ENCODE assay signal across 8 mouse cellular contexts in genomic region chr5:101365364-101365763, GRCm38 (mm10).
DNase-seq lines count a peak whose midpoint lies in the region; ATAC-seq and TF ChIP-seq lines count a peak whose summit lies in the region.

No protein-coding gene starts in this region.

- no peaks in the 10 kb centered on the region for H3K36me3 ChIP-seq in forebrain, postnatal 0 days (ENCODE audit: insufficient read depth)
- H3K36me3 ChIP-seq in kidney, embryonic 14.5 days (ENCODE audit: control insufficient read depth, insufficient read depth, low read length) = no peaks in the 10 kb centered on the region
- H3K36me3 ChIP-seq in limb, embryonic 12.5 days = no peaks in the 10 kb centered on the region
- no peaks in the 10 kb centered on the region for H3K36me3 ChIP-seq in neural tube, embryonic 14.5 days (ENCODE audit: control insufficient read depth, insufficient read depth, low read length)

- H3K4me2 ChIP-seq in forebrain, postnatal 0 days (ENCODE audit: low read depth) = no peak overlapping the region
- no peak overlapping the region; the same call in 1 of the 2 replicates for H3K4me2 ChIP-seq in kidney, embryonic 14.5 days (replicated peaks; ENCODE audit: low read depth, low read length)
- H3K4me2 ChIP-seq in limb, embryonic 12.5 days = peak overlapping the region; percentile 29
- H3K4me2 ChIP-seq in neural tube, embryonic 14.5 days (ENCODE audit: low read depth, low read length) = no peak overlapping the region

- no peaks in the 10 kb centered on the region for H3K9me3 ChIP-seq in forebrain, postnatal 0 days (ENCODE audit: low read length)
- H3K9me3 ChIP-seq in kidney, embryonic 14.5 days (ENCODE audit: control insufficient read depth, low read length) = no peaks in the 10 kb centered on the region
- H3K9me3 ChIP-seq in limb, embryonic 12.5 days = no peaks in the 10 kb centered on the region
- no peaks in the 10 kb centered on the region for H3K9me3 ChIP-seq in neural tube, embryonic 14.5 days (ENCODE audit: control insufficient read depth, low read length)

- ATAC-seq in forebrain, postnatal 0 days = peak; percentile 91
- peak; percentile 57; the same call in 1 of the 2 replicates for ATAC-seq in kidney, embryonic 14.5 days (ENCODE audit: low FRiP score, low TSS enrichment)
- peak; percentile 68 for ATAC-seq in limb, embryonic 12.5 days (ENCODE audit: insufficient number of reproducible peaks, insufficient read depth, low FRiP score, low TSS enrichment, low read depth)
- ATAC-seq in neural tube, embryonic 14.5 days (ENCODE audit: low read depth) = peak; percentile 66; the same call in 1 of the 2 replicates
- no peak for ATAC-seq in erythroblast, adult 5-6 weeks (replicated peaks; ENCODE audit: low FRiP score, poor library complexity, severe bottlenecking)

- DNase-seq in heart, adult 11 months = peak; percentile 64
- no peak for DNase-seq in heart, adult 9 months (ENCODE audit: low spot score in 2 of 2)
- DNase-seq in cerebellum, adult 8-10 months = peak; percentile 8
- DNase-seq in forebrain, postnatal 0 days = peak; percentile 77

- H3K4me1 ChIP-seq in forebrain, postnatal 0 days (ENCODE audit: insufficient read depth) = no peaks in the 10 kb centered on the region
- no peaks in the 10 kb centered on the region for H3K4me1 ChIP-seq in kidney, embryonic 14.5 days (ENCODE audit: control insufficient read depth, insufficient read depth, low read length)
- peaks cover 15% of the 10 kb centered on the region; the same call in 1 of the 2 replicates for H3K4me1 ChIP-seq in limb, embryonic 12.5 days (replicated peaks)
- H3K4me1 ChIP-seq in neural tube, embryonic 14.5 days (ENCODE audit: control insufficient read depth, insufficient read depth, low read length) = no peaks in the 10 kb centered on the region

- 8% methylated on average over 11 of the region's 11 CpGs for WGBS in forebrain, postnatal 0 days
- 8% methylated on average over 11 of the region's 11 CpGs for WGBS in kidney, embryonic 14.5 days
- 3% methylated on average over 11 of the region's 11 CpGs for WGBS in limb, embryonic 12.5 days
- 8% methylated on average over 11 of the region's 11 CpGs for WGBS in neural tube, embryonic 14.5 days

- no peak overlapping the region for H3K27ac ChIP-seq in forebrain, postnatal 0 days (ENCODE audit: low read depth, low read length)
- H3K27ac ChIP-seq in kidney, embryonic 14.5 days (ENCODE audit: low read depth, low read length) = no peak overlapping the region
- no peak overlapping the region for H3K27ac ChIP-seq in limb, embryonic 12.5 days
- no peak overlapping the region for H3K27ac ChIP-seq in neural tube, embryonic 14.5 days (ENCODE audit: low read depth, low read length)

- H3K9ac ChIP-seq in forebrain, postnatal 0 days = no peak overlapping the region
- H3K9ac ChIP-seq in kidney, embryonic 14.5 days (ENCODE audit: low read depth, low read length) = no peak overlapping the region
- no peak overlapping the region for H3K9ac ChIP-seq in limb, embryonic 12.5 days (replicated peaks)
- H3K9ac ChIP-seq in neural tube, embryonic 14.5 days (replicated peaks; ENCODE audit: low read depth, low read length) = no peak overlapping the region

- TF ChIP-seq CTCF in forebrain, postnatal 0 days (IDR thresholded peaks at IDR 0.05; ENCODE audit: low read depth) = peak; percentile 81

- H3K4me3 ChIP-seq in forebrain, postnatal 0 days (ENCODE audit: low read depth, low read length) = no peak overlapping the region
- H3K4me3 ChIP-seq in kidney, embryonic 14.5 days (ENCODE audit: low read length) = no peak overlapping the region
- H3K4me3 ChIP-seq in limb, embryonic 12.5 days (replicated peaks) = no peak overlapping the region
- no peak overlapping the region for H3K4me3 ChIP-seq in neural tube, embryonic 14.5 days (ENCODE audit: low read depth, low read length)

- no peaks in the 10 kb centered on the region for H3K27me3 ChIP-seq in forebrain, postnatal 0 days (ENCODE audit: insufficient read depth, low read length)
- H3K27me3 ChIP-seq in kidney, embryonic 14.5 days (ENCODE audit: control insufficient read depth, insufficient read depth, low read length) = peaks cover 9% of the 10 kb centered on the region; the same call in 1 of the 2 replicates
- peaks cover 52% of the 10 kb centered on the region for H3K27me3 ChIP-seq in limb, embryonic 12.5 days
- H3K27me3 ChIP-seq in neural tube, embryonic 14.5 days (ENCODE audit: control insufficient read depth, insufficient read depth, low read length) = peaks cover 23% of the 10 kb centered on the region

Comparison
In these comparisons a context has a peak if more than half of its experiments do, and no peak if none do; other contexts are left out.
1. DNase-seq: peak in heart, adult 11 months (single experiment), cerebellum, adult 8-10 months (single experiment) and forebrain, postnatal 0 days (single experiment); none in heart, adult 9 months (0 of 2).